Mouse (Mus musculus) embryo, embryonic 11.5 days (tissue): ENCODE measurements at regions not wholly inside any gene's neighbourhood (a gene's known extent, or its start where the extent isn't known, plus 50 kb on each side); places are given as distances from the start of the nearest gene placed in this dataset.

Experiments used
- DNase-seq: peaks from one replicate; pipeline ENCODE4 v3.0.0-alpha.2; 2012; ENCODE audit warnings: low read depth, low spot score

DNA sequence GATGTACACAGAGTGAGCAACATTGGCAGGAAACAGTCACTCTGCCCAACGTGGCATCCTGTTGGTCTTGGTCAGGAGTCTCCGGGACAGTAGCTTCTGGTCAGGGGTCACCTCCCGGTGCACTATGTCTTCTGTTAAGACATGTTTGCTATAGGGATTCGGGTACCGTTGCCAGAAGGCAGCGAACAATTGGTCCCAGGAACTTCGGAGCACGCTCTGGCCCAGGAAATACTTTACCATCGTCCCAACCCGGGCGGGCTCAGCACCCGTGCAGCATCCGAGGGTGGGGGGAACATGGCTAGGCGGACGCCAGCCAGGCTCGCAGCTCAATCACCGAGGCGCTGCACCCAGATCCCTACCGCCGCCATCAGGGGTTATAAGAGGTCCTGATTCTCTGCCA, 80.6 kb upstream of the Adam23 start:
- DNase-seq, result no peak

DNA sequence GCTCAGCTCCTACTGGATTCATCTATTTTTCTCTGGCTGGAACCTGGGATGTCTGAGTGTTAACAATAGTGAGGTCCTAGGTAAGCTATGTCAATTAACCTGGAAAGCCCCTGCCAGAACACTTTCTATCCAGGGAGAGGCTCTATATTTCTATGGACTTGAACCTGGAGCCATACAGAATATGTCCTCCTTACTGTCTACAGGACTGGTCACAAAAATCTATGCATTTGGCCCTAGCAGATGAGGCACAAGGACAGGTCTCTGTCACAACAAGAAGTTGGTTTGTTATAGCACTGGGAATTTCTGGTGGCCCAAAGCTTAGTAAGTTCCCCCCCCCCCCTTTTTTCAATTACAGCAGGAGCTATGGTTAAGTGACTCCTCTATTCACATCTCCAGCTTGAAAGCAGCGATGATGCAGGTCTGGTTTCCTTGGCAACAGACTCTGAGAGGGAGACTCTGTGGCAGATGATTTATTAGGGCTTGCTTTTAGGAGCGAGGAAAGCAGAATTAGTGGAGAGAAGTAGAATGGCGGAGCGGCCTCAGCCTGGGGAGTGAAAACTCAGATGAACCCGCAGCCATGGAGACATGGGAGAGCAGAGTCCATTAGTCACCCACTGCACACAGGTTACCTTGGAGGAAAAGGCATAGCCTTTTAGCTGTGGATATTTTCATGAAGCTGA, 77.9 kb upstream of the Adam23 start:
- DNase-seq, result peak; percentile 66

DNA sequence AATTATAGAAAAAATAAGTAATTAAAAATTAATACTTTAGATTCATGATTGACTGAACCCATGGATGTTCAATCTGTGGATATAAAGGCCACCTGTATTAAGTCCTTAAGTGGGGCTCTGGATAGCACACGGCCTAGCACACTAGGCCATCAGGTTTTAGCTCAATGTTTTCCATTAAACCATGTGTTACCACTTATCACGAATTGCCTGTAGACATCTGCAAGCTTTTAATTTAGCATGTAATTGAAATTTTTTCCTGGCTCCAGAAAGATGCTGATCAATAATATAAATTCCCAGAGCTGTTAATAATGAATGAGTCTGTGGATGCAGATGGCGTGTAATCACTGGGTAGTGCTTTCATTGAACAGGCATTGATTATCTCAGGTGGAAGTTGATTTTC, 76.8 kb upstream of the Adam23 start:
- DNase-seq, result no peak

DNA sequence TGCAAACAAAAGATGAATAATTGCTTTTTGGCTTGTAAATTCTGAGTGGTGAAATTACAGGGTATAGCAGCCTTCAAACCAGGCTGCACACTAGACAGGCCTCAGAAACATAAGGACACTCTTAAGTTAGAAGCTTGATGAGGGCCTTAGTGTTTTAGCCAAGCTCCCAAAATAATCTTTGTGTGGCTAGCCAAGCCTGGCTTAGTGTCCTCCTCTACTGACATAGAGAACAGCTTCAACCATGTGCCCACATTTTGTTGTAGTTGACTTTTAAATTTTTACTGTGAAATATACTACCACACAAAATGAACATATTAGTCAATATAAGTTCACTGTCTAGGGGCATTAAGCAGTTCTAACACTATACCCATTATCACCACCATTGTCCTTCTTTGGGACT, 76.1 kb upstream of the Adam23 start:
- no peak for DNase-seq

DNA sequence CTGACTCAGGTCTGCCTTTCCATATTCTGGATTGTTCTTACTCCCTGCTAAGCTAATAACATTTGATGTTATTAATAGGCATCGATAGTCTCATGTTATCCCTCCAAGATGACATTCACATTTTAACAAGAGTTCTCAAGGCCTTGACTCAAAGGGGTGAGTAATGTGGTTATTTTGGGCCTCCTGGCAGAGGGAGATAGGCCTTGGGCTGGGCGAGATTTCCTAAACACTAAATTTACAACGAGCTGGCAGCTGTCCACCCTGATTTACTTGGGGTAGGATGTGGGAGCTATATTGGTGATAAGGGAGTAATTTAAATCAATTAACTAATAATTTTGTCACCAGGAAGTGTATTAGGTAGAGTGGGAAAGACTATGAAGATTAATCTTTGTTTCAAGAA, 62.6 kb upstream of the Adam23 start:
- no peak for DNase-seq

DNA sequence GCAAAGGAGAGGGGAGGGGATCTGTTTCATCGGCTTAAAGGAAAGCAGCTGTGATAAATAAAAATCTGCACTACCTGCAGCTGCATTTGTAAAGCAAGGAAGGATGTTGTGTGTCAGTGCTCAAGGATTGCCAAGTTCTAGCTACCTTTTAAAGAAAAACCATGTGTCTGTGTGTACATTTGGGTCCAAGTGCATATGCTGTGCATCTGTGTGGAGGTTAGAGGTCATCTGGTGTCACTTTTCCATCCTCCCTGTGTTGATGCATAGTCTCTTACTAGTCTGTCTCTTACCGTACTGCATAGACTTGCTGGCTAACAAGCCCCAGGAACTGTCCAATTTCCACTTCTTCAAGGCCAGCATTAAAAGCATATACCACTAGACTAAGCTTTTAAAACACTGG, 60.6 kb upstream of the Adam23 start:
- DNase-seq, result no peak

DNA sequence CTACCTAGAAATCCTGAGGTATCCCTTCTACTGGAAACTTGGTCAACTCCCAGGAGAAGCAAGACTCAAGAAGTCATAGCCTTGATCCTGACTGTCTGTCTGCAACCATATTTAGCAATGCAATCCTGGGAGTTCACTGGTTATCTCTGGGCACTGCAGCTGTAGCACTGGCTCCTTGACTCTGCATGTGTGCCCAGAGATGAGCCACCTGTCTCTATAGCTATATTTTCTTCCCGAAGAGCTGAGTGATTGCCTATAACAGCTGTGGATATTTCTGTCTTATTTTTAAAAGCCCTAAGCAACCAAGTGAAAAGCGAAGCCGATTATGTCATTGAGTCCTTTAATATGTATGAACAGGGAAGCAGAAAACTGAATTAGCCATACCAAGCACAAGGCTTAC, 50.3 kb upstream of the Adam23 start:
- DNase-seq, result no peak
